Mouse (Mus musculus) layer of hippocampus, adult 2 months (tissue): ENCODE measurements at regions not wholly inside any gene's neighbourhood (a gene's known extent, or its start where the extent isn't known, plus 50 kb on each side); places are given as distances from the start of the nearest gene placed in this dataset.

ENCODE experiments used
- DNase-seq, 2 experiments: peaks; one replicate each; pipeline ENCODE4 v3.0.0; 2022; ENCODE audit warnings: low spot score in 2 of 2
- H3K27ac ChIP-seq: fragments of 200-600 bp; 2 replicates; pipeline ENCODE4 v1.8.1; 2022
- H3K4me3 ChIP-seq: fragments of 200-600 bp; 2 replicates; pipeline ENCODE4 v1.8.1; 2022; ENCODE audit warnings: mild to moderate bottlenecking
- CTCF ChIP-seq: fragments of 200-600 bp; conservative IDR thresholded peaks from 2 replicates; pipeline ENCODE4 v1.8.1; 2022; ENCODE audit warnings: antibody characterized with exemption, mild to moderate bottlenecking, moderate library complexity

GRCm38 (mm10) chr8:41648276-41648675 is 231.4 kb upstream of the Frg1 start:
- no peak overlapping the region for H3K27ac ChIP-seq
- TF ChIP-seq CTCF: no peak
- H3K4me3 ChIP-seq: no peak overlapping the region
- DNase-seq: no peak

- no peak overlapping the region for H3K4me3 ChIP-seq
- DNase-seq: no peak
- H3K27ac ChIP-seq: no peak overlapping the region
- TF ChIP-seq CTCF: no peak
Measured at GRCm38 (mm10) chr8:41644626-41645025, 227.8 kb upstream of the Frg1 start.

- no peak overlapping the region for H3K4me3 ChIP-seq
- no peak for TF ChIP-seq CTCF
- H3K27ac ChIP-seq: no peak overlapping the region
- DNase-seq: no peak
Measured at GRCm38 (mm10) chr8:41623841-41624240, 207.0 kb upstream of the Frg1 start.

- no peak overlapping the region for H3K4me3 ChIP-seq
- peak overlapping the region; percentile 36; the same call in 1 of the 2 replicates for H3K27ac ChIP-seq
- TF ChIP-seq CTCF: no peak
- peak in 1 of 2 experiments; percentile 5 for DNase-seq
Measured at GRCm38 (mm10) chr8:41600255-41600654, 183.4 kb upstream of the Frg1 start.

- TF ChIP-seq CTCF: no peak
- no peak for DNase-seq
Measured at GRCm38 (mm10) chr8:41594446-41594845, 177.6 kb upstream of the Frg1 start.

GRCm38 (mm10) chr8:41593666-41594042 is 176.8 kb upstream of the Frg1 start:
- H3K4me3 ChIP-seq: no peak overlapping the region
- no peak for TF ChIP-seq CTCF
- DNase-seq: no peak
- H3K27ac ChIP-seq: no peak overlapping the region

More at GRCm38 (mm10) chr8:41594446-41594845, 177.6 kb upstream of the Frg1 start:
- no peak overlapping the region for H3K4me3 ChIP-seq
- no peak overlapping the region for H3K27ac ChIP-seq

- no peak for TF ChIP-seq CTCF
- DNase-seq: no peak
Measured at GRCm38 (mm10) chr8:41592741-41593665, 176.1 kb upstream of the Frg1 start.

GRCm38 (mm10) chr8:41592174-41592573 is 175.3 kb upstream of the Frg1 start:
- no peak for DNase-seq
- Histone ChIP-seq H3K27ac (no peak overlapping the region), H3K4me3 (no peak overlapping the region)
- no peak for TF ChIP-seq CTCF

More at GRCm38 (mm10) chr8:41592741-41593665, 176.1 kb upstream of the Frg1 start:
- Histone ChIP-seq H3K4me3 (no peak overlapping the region), H3K27ac (no peak overlapping the region)

GRCm38 (mm10) chr8:41588157-41588556 is 171.3 kb upstream of the Frg1 start:
- Histone ChIP-seq H3K27ac (no peak overlapping the region), H3K4me3 (no peak overlapping the region)
- no peak for TF ChIP-seq CTCF
- no peak for DNase-seq

- no peak overlapping the region for H3K4me3 ChIP-seq
- DNase-seq: peak; percentile 80 to 90
- peak; percentile 88 for TF ChIP-seq CTCF
- H3K27ac ChIP-seq: peak overlapping the region; percentile 55
Measured at GRCm38 (mm10) chr8:41573027-41573885, 156.4 kb upstream of the Frg1 start.

GRCm38 (mm10) chr8:41570566-41570965 is 153.7 kb upstream of the Frg1 start:
- TF ChIP-seq CTCF: no peak
- H3K4me3 ChIP-seq: no peak overlapping the region
- DNase-seq: no peak
- no peak overlapping the region for H3K27ac ChIP-seq

- DNase-seq: no peak
- no peak for TF ChIP-seq CTCF
Measured at GRCm38 (mm10) chr8:41561995-41562394, 145.1 kb upstream of the Frg1 start.

GRCm38 (mm10) chr8:41556819-41557218 is 139.9 kb upstream of the Frg1 start:
- TF ChIP-seq CTCF: no peak
- DNase-seq: peak; percentile 41 to 45
- no peak overlapping the region for H3K4me3 ChIP-seq
- no peak overlapping the region for H3K27ac ChIP-seq

More at GRCm38 (mm10) chr8:41561995-41562394, 145.1 kb upstream of the Frg1 start:
- Histone ChIP-seq H3K4me3 (no peak overlapping the region), H3K27ac (peak overlapping the region; percentile 18; the same call in 1 of the 2 replicates)
